17 mouse cellular contexts compared by ENCODE assay signal in the genomic region with DNA sequence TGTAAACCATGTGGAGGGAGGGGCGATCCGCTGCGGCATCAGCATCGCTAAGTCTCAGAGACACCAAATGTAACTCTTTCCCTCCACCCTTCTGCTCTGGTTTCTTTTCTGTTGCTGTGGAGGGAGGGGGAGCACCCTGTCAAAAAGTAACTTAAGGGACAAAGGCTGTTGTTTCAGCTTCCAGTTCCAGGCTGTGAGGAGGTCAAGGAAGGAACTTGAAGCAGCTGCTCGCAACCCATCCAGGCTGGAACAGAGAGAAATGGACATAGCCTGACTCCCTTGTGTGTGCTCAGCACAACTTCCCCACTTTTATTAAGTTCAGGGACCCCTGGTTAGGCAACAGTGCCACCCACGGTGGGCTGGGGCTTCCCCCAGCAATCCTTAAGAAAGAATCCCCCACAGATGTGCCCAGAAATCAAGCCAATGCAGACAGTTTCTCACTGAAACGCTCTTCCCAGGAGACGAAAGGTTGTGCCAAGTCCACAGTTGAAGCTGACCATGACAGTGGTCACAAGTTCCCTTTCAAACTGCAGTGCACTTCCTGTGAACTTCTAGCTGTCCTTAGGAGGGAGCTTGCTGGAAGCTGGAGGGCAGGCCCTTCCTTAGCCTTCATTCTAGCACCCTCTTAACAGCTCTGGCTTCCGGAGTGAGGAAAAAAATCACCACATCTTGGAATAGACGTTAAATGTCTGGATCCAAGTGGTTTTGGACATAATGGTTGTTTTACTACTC.
DNase-seq lines count a peak whose midpoint lies in the region; ATAC-seq and TF ChIP-seq lines count a peak whose summit lies in the region.
"Had no signal": no experiment of that assay in that cellular context is flagged by ENCODE, and none has a peak within 500 bp of the region (broad histone marks: within the 10 kb centered on the region; RNA-seq: fewer than 3 reads in every experiment).

No protein-coding gene starts in this region.

- no peaks in the 10 kb centered on the region for H3K9me3 ChIP-seq in lung, embryonic 16.5 days (ENCODE audit: control insufficient read depth, low read length)
- H3K9me3 ChIP-seq: hindbrain, embryonic 15.5 days; liver, embryonic 13.5 days had no signal

- peak; percentile 7 for DNase-seq in gastrocnemius, postnatal 10 days
- no peak for DNase-seq in gastrocnemius, adult 2 months
- DNase-seq in lung, postnatal 25 days (ENCODE audit: low spot score): no peak
- DNase-seq in kidney, adult 8-10 months: peak; percentile 4 to 16
- DNase-seq in lung, postnatal 36 days: peak; percentile 0
- DNase-seq in left cerebral cortex, adult 11 months (ENCODE audit: low spot score): no peak
- no peak for DNase-seq in thymus, postnatal 36 days
- DNase-seq: cerebellum, postnatal 10 days; gastrocnemius, postnatal 36 days; layer of hippocampus, postnatal 36 days; liver, embryonic 13.5 days; retina, postnatal 1 day; thymus, postnatal 25 days had no signal

- H3K9ac ChIP-seq in lung, embryonic 16.5 days (ENCODE audit: low read length): no peak overlapping the region
- H3K9ac ChIP-seq: hindbrain, embryonic 15.5 days; liver, embryonic 13.5 days; midbrain, embryonic 13.5 days had no signal

- no peaks in the 10 kb centered on the region for H3K36me3 ChIP-seq in lung, embryonic 16.5 days (ENCODE audit: control insufficient read depth, insufficient read depth, low read length)
- H3K36me3 ChIP-seq: hindbrain, embryonic 15.5 days; liver, embryonic 13.5 days; midbrain, embryonic 13.5 days had no signal

- no peak for TF ChIP-seq CTCF in gastrocnemius, adult 2 months (IDR thresholded peaks at IDR 0.05)

- WGBS in lung, embryonic 16.5 days: 38% methylated on average over 10 of the region's 10 CpGs

- no peak overlapping the region for H3K27ac ChIP-seq in gastrocnemius, adult 2 months
- H3K27ac ChIP-seq in lung, embryonic 16.5 days (ENCODE audit: low read length): no peak overlapping the region
- H3K27ac ChIP-seq: hindbrain, embryonic 15.5 days; liver, embryonic 13.5 days; midbrain, embryonic 13.5 days had no signal

- peak; percentile 88 for ATAC-seq in lung, embryonic 16.5 days (ENCODE audit: low read depth)
- ATAC-seq: forebrain, embryonic 14.5 days; midbrain, embryonic 13.5 days had no signal

- H3K27me3 ChIP-seq in lung, embryonic 16.5 days (ENCODE audit: control insufficient read depth, insufficient read depth, low read depth, low read length): no peaks in the 10 kb centered on the region
- H3K27me3 ChIP-seq: hindbrain, embryonic 15.5 days; liver, embryonic 13.5 days; midbrain, embryonic 13.5 days had no signal

- H3K4me3 ChIP-seq in gastrocnemius, adult 2 months: no peak overlapping the region
- no peak overlapping the region for H3K4me3 ChIP-seq in lung, embryonic 16.5 days (ENCODE audit: low read length)
- H3K4me3 ChIP-seq: hindbrain, embryonic 15.5 days; liver, embryonic 13.5 days; midbrain, embryonic 13.5 days had no signal

- no peaks in the 10 kb centered on the region; the same call in 1 of the 2 replicates for H3K4me1 ChIP-seq in lung, embryonic 16.5 days (replicated peaks; ENCODE audit: control insufficient read depth, insufficient read depth, low read length)
- H3K4me1 ChIP-seq: liver, embryonic 13.5 days had no signal

- H3K4me2 ChIP-seq in lung, embryonic 16.5 days (ENCODE audit: low read depth, low read length): 0 out of 2 replicates have a peak overlapping the region, but pooled peaks have one; percentile 10
- H3K4me2 ChIP-seq: hindbrain, embryonic 15.5 days; liver, embryonic 13.5 days; midbrain, embryonic 13.5 days had no signal

- intact Hi-C loops in gastrocnemius, adult 2 months (cut with DNase I): no loop called here

Comparison
In these comparisons a context has a peak if more than half of its experiments do, and no peak if none do; other contexts are left out.
1. DNase-seq: peak in gastrocnemius, postnatal 10 days (single experiment), kidney, adult 8-10 months (2 of 2) and lung, postnatal 36 days (single experiment); none in gastrocnemius, adult 2 months (single experiment), lung, postnatal 25 days (single experiment), left cerebral cortex, adult 11 months (single experiment) and thymus, postnatal 36 days (0 of 2).